Mouse (Mus musculus): ENCODE data around the gene Bach2.
A peak's percentile ranks its signal among the peaks of the same experiment; 100 is the strongest.

Bach2 gene

DNA sequence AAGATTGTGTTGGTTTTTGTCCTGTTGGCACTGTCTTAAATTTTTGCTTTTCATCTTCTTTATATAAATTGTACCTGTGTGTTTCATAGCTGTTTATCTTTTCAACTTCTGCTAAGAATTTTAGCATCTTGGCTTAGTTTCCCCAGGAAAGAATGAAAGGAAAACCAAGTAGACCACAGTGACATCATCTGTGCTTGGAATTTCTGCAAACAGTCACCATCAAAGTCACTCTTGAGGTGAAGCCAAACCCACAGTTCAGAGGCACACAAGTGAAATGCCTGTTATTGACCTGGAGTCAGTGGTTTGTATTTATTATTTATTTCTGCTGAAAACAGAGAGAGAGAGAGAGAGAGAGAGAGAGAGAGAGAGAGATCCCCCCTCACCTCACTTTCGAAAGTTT lies 95.5 kb downstream of the Bach2 start:
- DNase-seq, result no peak

DNA sequence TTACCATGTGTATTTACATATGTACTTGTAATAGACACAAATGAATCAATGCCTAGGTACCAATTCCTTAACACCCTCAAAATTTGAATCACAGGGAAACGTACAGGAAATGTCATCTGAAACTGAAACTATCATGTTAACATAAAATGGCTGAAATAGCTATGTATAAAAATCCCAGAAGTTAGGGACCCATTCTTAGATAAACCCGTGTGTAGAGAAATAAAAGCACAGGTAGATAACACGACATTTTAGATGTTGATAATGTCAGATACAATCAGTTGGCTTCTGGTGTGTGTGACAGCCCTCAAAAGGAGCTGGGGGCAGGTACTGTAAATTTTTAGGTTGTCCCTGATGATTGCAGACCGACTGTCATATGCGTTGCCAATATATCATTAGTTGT lies 96.2 kb downstream of the Bach2 start:
- DNase-seq, result no peak

DNA sequence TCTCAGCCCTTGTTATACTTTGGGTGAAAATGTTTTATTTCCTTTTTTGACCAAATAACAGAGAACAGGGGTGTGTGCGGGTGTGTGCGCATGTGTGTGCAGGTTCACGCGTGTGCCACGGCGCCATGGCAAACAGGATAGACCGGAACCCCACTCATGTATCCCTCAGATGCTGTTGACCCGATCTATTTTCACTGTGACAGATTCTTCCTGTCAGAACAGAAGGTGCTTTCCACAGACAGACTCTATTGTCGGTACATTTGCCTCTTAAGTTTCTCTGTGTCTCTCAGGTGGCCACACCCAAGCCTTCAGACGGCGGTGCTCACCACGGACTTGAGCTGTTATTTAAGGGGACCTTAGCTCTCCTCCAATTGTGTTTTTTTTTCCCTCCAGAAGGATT lies 97.1 kb downstream of the Bach2 start:
- DNase-seq, result no peak

DNA sequence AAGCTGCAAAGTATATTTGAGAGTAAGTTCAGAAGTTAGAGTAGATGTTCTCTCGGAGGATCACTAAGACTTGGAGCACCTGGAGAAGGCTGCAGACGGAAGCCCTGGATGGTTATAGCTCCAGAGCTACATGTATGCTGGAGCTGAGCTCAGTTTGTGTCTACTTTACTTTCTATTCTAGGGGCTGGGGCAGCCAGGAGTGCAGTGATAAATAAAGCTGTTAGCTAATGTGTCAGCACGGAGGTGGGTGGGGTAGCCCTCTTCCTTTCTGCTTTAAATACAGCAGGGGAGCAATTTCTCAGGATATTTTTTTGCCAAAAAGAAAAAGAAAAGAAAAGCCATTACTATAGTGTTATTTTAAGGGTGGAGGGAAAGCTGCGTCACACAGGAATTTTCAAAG lies 98.0 kb downstream of the Bach2 start:
- DNase-seq, result no peak

DNA sequence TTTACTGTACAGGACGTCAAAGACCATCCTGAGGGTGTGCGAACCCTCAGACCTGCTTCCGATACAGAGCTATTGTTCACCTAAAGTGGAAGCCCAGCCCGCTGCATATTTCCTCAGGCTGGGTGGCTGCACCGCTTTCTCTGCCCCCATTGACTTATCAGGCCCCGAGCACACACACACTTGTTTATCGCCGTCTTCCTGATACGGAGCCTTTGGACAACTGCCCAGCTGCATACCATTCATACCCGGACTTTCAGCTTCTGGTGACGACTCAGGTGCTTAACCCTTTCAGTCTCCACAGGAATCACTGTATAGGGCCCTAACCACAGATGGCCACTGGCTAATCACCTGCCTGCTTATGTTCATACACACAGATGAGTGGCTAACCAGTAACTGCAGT lies 99.0 kb downstream of the Bach2 start:
- DNase-seq, result peak; percentile 73 to 83

DNA sequence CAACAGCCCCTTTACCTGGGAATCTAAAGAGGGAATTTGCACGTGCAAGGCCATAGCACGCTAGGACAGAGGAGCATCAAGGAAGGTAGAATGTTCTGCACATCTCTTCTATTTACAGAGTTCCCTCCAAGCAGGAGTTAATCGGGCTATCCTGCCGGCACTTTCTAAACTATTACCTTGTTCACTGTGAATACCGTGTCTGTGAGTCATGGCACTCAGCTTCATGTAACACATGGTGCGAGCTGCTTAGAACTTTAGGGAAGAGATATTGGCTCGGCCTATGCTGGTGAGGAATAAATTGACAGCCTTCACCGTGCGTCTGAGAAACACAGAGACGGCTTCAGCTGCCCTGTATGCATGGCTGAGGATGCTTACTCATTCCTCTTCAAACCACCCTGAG lies 99.8 kb downstream of the Bach2 start:
- no peak for DNase-seq

DNA sequence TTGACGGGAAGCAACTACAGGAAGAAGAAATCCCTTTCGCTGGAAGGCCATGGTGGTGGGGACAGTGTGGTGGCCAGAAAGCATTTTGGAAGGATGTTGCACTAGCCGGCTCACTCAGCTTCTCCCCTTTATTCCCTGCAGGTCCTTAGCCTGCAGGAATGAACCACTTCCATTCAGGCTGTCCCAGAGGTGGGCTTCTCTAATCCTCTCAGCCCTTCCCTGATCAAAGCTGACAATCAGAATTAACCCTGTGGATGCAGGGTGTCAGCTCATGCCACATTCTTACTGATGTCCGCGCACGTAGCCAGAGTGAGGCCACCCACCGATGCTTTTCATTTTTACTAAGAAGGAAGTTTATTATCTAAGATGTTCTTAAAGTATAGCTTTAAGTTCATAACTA lies 102.2 kb downstream of the Bach2 start:
- no peak for DNase-seq

DNA sequence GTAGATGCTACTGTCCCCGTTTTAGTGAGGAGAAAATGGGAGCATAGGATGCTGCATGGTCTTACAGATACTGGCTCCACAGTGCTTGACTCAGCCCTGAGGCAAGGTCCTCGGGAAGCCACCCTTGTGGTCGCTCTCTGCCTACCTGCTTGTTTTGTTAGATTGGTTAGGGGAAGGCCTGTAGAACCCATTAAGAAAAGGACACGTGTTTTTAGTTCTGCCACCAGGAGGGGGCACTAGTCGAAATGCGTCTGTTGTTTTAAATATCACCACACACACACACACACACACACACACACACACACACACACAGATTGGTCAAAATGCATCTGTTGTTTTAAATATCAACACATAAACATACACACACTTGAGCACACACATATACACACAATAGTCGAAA lies 103.7 kb downstream of the Bach2 start:
- no peak for DNase-seq

DNA sequence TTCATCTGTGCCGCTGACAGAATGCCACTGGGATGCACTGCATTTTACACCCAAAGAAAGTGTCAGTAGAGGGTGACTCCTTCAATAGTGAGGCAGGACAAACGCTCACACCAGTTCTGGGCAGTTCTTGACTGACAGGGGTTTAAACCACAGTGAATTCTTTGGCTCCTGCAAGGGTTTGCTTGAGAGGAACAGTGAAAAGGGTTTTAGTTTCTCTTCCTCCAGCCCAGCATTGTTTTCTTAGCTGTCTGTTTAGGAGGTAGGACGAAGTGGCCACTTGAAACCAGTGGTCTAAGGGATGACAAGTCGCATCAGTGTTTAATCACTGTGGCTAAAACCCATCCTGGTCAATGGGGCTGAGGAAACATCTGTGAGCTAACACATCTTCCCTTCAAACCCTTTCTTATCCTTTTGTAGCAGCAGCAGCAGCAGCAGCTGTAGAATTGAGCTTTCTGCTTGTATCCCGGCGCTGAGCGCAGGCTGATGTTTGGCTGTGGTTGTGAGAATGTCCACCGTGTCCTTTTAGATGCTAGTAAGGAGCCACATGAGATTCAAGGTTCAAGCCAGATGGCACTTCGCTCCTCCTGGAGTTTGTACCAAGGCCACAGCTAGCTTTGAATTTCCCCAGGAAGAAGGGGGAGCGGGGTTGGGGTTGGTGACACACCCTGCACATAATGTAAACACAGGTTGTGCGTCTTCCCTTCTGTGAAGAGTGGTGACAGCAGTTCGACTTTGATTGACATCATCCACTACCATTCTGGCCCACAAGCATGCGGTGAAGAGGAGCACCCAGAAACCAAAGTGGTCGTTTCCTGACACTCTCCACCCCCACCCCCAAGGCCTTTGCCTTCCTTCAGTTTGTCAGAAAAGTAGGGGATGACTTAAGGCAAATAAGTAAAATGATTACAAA lies 104.9 kb downstream of the Bach2 start:
- DNase-seq, result no peak

DNA sequence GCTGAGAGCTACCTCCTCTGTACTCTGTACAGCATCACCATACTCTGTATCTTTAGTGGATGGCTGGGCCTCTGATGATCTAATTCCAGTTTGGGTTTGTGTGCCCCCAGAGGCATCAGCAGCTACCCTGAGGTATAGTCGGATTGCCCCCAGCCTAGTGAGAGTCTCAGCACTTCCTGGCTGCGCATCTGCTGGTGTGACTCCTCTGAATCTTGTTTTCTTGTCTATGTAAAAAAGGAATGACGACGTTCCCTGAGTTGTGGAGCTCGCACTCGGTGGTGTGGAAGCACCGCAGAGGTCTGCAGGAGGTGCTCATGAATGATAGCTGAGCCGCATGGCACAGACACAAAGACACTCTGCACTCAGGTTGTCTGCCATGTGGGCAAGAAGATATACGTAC lies 105.7 kb downstream of the Bach2 start:
- DNase-seq, result no peak

DNA sequence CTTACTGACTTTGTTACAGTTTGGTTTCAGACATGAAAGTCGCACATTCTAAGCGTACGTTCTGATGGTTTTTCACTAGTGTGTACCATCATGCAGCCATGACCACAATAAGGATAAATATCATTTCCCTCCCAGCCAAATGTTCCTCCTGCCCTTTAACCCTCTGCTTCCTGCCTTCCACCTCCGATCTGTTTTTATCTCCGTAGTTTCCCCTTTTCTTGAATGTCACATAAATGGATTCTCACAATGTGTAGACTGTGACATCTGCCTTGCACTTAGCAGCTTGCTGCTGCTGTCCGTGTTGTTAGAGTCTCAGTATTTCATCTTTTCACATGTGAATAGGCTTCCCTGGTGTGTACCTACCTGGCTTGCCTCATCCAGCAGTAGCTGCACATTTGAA lies 108.6 kb downstream of the Bach2 start:
- DNase-seq, result no peak

DNA sequence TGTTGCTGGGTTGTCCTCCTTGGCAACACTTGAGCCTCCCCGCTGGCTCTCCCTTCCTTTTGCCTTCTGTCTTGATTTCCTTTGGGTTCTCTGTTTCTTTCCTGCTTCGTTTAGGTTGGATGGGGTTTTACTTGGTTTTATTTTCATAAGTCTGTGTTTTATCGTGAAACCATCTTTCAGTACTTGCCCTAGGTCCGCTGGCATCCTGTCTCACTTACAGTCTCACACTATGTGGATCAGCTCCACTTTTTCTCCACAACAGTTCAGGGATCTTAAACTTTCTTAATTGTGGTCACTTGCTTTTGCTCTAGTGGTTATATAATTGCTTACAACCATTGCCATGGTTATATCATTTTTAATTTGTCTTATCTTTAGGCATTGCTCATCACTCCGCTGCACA lies 109.1 kb downstream of the Bach2 start:
- no peak for DNase-seq

DNA sequence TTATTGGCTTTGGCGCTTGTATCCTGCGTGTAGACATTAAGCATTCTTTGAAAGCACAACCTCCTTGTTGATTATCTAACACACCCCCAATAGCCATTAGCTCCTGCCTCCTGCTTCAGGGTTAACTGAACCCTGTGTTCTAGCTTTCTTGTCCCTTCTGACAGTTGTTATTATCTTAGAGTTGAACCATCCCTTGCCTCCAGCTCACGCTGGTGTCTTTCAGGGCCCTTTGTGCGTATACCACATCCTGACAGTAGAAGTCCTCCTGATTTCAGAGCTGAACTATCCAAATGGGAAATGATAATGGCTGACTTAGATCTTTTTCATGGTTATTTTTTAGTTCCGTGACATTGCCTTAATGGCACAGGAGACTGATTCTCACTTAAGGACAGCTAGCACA lies 110.8 kb downstream of the Bach2 start:
- DNase-seq, result no peak

DNA sequence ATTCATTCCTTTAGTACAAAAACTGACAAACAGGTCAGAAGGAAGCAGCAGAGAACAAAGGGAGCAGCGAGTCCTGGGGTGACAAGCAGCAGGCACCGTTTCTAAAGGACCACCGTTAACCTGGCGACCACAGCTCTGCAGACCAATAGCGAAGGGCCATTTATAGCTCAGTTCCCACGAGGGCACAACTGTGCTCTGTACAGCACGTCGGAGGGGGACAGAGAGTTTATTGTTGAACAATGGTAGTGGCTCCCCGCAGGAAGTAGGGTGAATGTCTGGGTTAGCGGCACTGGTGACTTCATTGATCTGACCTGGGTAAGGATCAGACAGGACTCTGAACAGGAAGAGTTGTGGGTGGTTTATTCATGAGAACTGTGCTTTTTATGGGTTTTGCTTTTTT lies 112.6 kb downstream of the Bach2 start:
- no peak for DNase-seq

DNA sequence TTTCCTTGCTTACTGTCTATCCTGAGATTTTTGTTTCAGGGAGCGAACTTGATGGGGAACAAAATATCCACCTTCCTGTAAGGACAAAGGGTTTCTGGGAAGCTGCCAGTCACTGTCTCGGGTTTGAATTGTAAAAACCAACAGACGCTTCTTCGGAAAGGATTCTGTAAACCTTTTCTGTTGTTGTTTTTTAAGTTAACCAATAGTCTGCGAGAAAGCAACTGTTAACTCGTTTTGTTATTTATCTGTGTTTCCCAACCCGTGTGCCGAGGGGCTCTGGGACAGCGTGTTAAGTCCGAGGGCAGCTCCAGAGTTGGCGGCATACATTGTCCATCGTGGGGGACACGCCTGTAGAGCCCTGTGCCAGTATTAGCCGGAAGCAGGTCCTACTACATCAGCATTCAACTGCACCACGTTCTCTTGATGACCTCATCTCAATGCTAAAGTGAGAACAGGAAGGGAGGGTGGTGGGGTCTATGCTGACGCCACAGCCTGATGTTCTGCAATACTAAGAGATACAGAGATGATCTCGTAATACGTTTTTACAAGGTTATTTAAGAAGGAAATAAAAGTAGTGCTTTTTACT lies 113.2 kb downstream of the Bach2 start:
- DNase-seq, result no peak

DNA sequence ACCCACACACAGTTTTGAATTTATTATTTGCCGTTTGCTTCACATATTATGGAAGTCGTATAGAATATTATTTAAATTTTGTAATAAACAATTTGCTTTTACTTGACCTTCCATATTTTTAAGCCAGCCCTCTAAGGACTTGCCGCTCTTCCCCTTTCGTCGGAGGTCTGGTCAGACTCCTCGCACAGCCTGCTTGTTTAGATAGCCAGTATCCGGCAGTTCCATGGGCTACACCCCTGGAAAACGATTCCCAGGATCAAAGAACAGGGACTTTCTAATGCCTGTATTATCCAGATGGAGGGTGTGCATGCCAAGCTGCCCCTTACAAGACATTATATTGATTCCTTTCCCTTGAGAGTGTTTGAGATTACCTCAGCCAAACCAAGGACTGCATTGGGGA lies 113.8 kb downstream of the Bach2 start:
- no peak for DNase-seq

DNA sequence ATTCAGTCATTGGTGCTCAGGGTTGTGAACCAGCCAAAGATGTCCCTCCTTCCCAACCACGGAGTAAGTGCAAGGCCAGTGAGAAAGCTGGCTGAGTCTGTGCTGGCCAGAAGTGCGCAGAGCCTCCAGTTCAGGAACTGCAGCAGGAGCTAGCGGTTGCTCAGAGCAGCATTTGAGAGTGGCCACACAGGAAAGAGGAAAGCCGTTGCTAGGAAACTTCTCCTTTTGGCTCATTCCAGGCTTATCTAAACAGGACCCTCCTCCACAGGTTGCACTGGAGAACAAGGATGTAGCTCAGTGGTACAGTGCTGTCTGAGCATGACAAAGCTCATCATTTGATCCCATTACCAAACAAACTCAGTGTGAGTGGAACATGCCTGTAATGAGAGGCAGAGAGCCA lies 114.2 kb downstream of the Bach2 start:
- DNase-seq, result no peak

DNA sequence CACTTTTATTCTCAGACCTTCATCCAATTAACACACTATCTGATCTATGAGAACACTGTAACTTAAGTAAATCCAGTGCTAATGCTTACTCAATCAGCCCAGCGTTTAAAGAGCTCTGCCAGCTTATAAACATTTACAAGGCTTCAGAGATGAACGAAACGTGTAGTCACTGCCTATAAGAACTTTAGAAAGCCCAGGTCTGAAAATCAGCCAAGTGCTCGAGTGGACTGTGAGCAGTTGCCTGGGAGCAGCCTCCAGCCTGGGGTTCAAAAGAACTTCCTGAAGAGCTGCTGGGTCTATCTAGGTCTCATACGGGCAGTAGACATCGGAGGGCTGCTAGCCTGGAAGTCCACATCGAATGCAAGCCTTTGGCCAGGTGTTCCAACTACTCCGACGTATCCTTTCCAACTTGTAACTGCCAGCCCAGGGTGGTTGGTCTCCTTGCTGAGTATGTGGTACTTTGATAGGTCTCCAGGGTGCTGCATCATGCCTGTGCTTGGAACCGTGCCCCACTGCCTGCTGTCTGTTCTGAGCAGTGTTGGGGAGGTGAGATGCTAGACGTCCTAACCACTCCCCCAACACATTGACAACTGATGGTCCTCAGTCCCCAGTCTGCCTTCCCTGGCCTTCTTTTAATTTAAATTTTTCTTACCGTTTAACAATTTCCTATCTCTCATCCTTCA lies 117.5 kb downstream of the Bach2 start:
- no peak for DNase-seq

DNA sequence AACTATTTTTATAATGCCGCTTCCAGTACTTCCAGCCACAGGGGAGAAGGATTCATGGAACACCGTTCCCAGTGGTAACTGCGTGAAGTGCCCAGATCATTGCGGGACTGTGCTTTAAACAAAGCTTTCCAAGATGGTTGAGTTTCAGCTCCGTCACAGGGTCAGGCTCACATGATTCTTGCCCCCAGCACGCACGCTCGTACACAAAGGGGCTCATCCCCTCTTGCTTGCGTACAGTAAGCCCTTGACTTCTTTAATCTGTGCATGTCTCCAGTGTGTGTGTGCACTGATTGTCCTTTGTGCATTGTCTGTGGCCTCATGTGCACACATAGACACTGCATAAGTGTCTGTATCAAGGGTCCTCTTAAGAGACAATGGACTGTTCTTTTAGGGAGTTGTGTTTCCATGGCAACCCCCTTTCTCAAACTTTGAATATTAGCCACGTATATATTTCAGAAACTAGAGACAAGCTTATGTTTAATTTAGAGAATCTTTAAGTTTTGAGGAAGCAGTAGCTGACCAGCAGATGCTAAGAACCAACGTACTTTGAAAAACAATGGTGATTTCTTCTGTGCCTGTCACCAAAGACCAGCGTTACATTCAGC lies 119.5 kb downstream of the Bach2 start:
- DNase-seq, result no peak

DNA sequence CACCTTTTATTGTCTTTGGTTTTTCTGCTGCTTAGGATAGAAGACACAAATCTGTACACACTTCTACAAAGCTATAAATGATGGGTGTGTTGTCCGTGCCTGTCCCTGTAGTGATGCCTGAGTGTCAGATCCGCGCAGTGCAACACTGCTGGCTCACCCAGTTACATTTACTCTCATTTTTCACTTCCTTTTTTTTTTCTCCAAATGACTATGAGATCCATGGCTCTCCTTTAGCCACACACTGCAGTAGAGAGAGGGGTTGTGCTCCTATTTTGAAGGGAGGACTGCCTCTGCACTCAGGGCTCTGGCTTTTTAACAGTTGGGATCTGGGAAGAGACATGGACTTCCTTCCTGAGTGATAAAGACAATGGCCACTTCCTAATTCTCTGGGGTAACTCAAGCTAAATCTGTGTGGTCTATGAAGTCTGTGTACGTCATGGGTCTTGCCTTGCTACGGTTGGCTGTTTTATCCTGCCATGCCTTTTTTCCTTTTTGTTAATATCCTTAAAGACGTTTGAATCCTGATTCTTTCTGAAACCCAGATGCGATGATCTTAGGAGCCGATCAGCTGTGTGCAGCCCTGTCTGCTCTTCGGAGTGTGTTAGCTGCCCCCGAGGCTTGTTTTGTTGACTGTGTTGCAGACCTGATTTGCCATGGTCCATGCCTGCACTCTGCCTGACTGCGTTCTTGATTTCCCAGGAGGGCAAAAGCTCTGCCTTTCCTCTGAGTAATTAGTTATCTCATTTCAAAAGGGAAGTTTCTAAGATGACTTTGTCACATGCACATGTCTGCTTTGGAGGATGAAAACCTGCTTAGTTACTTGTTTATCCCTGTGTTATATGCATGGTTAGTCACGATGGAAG lies 120.2 kb downstream of the Bach2 start:
- peak in 1 of 2 experiments; percentile 47 for DNase-seq

DNA sequence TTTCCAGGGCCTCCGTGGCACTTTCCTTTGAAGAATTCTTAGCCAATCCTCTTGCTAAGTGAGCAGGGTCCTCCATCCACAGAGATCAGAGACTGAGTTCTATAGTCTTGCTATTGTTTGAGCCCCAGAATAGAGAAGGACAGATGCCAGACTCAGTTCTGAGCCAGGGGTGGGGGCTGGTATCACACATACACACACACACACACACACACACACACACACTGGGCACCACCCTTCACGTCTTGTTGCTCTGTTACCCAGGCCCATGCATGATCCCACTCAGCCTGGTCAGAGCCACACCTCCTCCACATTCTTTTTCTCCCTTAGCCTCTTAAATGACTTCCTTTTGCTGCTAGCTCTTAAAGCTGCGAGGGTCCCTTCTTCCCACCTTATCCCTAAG lies 121.0 kb downstream of the Bach2 start:
- no peak for DNase-seq

DNA sequence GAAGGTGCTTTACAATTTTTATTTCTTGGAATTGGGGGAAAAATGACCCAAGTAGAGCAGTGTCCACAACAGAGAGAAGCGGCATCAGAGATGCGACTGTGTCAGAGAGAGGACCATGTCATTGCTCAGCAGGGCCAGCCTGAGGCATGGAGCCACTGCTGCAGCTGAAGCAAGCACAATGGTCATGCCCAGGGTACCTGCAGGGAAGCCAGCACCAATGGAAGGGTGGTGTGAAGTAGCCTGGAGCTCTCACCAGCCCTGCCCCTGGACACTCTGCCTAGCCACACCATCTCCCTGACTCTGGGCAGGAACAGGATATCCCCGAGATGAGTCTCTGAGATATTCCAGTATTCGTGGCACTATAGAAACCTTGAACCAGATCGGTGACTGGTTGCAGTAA lies 121.9 kb downstream of the Bach2 start:
- no peak for DNase-seq
